Mouse (Mus musculus): ENCODE data around the gene Pipox. TPM values are rescaled to one million over a fixed set of nuclear protein-coding genes. Genes with fewer than 3 reads are reported as not detected.

Pipox gene
- total RNA-seq, 2 experiments from 2014 or later: not detected

- no peak for ATAC-seq (replicated peaks; ENCODE audit: low FRiP score, poor library complexity, severe bottlenecking)
Observed at GRCm38 (mm10) chr11:77909776-77910175, 15.9 kb upstream of the Pipox start.

GRCm38 (mm10) chr11:77909376-77909775, 15.5 kb upstream of the Pipox start:
- no peak for ATAC-seq (replicated peaks; ENCODE audit: low FRiP score, poor library complexity, severe bottlenecking)

- ATAC-seq (replicated peaks; ENCODE audit: low FRiP score, poor library complexity, severe bottlenecking): no peak
Observed at GRCm38 (mm10) chr11:77908468-77908867, 14.6 kb upstream of the Pipox start.

GRCm38 (mm10) chr11:77906747-77907174, 12.9 kb upstream of the Pipox start:
- no peak for ATAC-seq (replicated peaks; ENCODE audit: low FRiP score, poor library complexity, severe bottlenecking)

GRCm38 (mm10) chr11:77906097-77906687, 12.3 kb upstream of the Pipox start:
- ATAC-seq (replicated peaks; ENCODE audit: low FRiP score, poor library complexity, severe bottlenecking): no peak

- no peak for ATAC-seq (replicated peaks; ENCODE audit: low FRiP score, poor library complexity, severe bottlenecking)
Observed at GRCm38 (mm10) chr11:77904707-77905106, 10.8 kb upstream of the Pipox start.

GRCm38 (mm10) chr11:77903761-77904160, 9.9 kb upstream of the Pipox start:
- ATAC-seq (replicated peaks; ENCODE audit: low FRiP score, poor library complexity, severe bottlenecking): no peak

GRCm38 (mm10) chr11:77901775-77902355, 8.0 kb upstream of the Pipox start:
- no peak for ATAC-seq (replicated peaks; ENCODE audit: low FRiP score, poor library complexity, severe bottlenecking)

GRCm38 (mm10) chr11:77901366-77901765, 7.5 kb upstream of the Pipox start:
- no peak for ATAC-seq (replicated peaks; ENCODE audit: low FRiP score, poor library complexity, severe bottlenecking)

GRCm38 (mm10) chr11:77900696-77901095, 6.8 kb upstream of the Pipox start:
- ATAC-seq (replicated peaks; ENCODE audit: low FRiP score, poor library complexity, severe bottlenecking): no peak

GRCm38 (mm10) chr11:77900187-77900586, 6.3 kb upstream of the Pipox start:
- ATAC-seq (replicated peaks; ENCODE audit: low FRiP score, poor library complexity, severe bottlenecking): no peak

- ATAC-seq (replicated peaks; ENCODE audit: low FRiP score, poor library complexity, severe bottlenecking): no peak
Observed at GRCm38 (mm10) chr11:77896820-77897805, 3.2 kb upstream of the Pipox start.

- no peak for ATAC-seq (replicated peaks; ENCODE audit: low FRiP score, poor library complexity, severe bottlenecking)
Observed at GRCm38 (mm10) chr11:77896480-77896819, 2.6 kb upstream of the Pipox start.

GRCm38 (mm10) chr11:77896011-77896410, 2.1 kb upstream of the Pipox start:
- no peak for ATAC-seq (replicated peaks; ENCODE audit: low FRiP score, poor library complexity, severe bottlenecking)

GRCm38 (mm10) chr11:77894967-77895366, 1.1 kb upstream of the Pipox start:
- ATAC-seq (replicated peaks; ENCODE audit: low FRiP score, poor library complexity, severe bottlenecking): no peak

- ATAC-seq (replicated peaks; ENCODE audit: low FRiP score, poor library complexity, severe bottlenecking): no peak
Observed at GRCm38 (mm10) chr11:77893283-77893682, 613 bp downstream of the Pipox start.

GRCm38 (mm10) chr11:77892883-77893282, 1.0 kb downstream of the Pipox start:
- no peak for ATAC-seq (replicated peaks; ENCODE audit: low FRiP score, poor library complexity, severe bottlenecking)

GRCm38 (mm10) chr11:77890648-77891258, 3.1 kb downstream of the Pipox start:
- ATAC-seq (replicated peaks; ENCODE audit: low FRiP score, poor library complexity, severe bottlenecking): no peak

- no peak for ATAC-seq (replicated peaks; ENCODE audit: low FRiP score, poor library complexity, severe bottlenecking)
Observed at GRCm38 (mm10) chr11:77889484-77889883, 4.4 kb downstream of the Pipox start.

GRCm38 (mm10) chr11:77888846-77889245, 5.0 kb downstream of the Pipox start:
- ATAC-seq (replicated peaks; ENCODE audit: low FRiP score, poor library complexity, severe bottlenecking): no peak
